Mouse (Mus musculus): ENCODE measurements around the gene Copz2.

GRCm38 (mm10) chr11:96848694-96849093 is 976 bp upstream of the Copz2 start:
- no peak for TF ChIP-seq MAX (IDR thresholded peaks at IDR 0.05)
- TF ChIP-seq CTCF (IDR thresholded peaks at IDR 0.05; ENCODE audit: control insufficient read depth, insufficient read depth, insufficient read length), result no peak
- TF ChIP-seq CEBPB (IDR thresholded peaks at IDR 0.05; ENCODE audit: low read depth), result no peak
- TF ChIP-seq MYOG (IDR thresholded peaks at IDR 0.05; ENCODE audit: control insufficient read depth, extremely low read depth, insufficient read length), result no peak
- no peak for TF ChIP-seq USF1 (IDR thresholded peaks at IDR 0.05; ENCODE audit: low read depth)
- TF ChIP-seq FOSL1 (IDR thresholded peaks at IDR 0.05; ENCODE audit: insufficient read depth, low read length, poor library complexity, severe bottlenecking), result no peak
- no peak for TF ChIP-seq MYOD1 (IDR thresholded peaks at IDR 0.05; ENCODE audit: control insufficient read depth, insufficient read length, low read depth)
